Mouse (Mus musculus): ENCODE measurements around the gene Tmem145. TPM values are rescaled to one million over a fixed set of nuclear protein-coding genes. Genes with fewer than 3 reads are reported as not detected.

The Tmem145 gene
- polyA plus RNA-seq, 1 experiment from 2014 or later, result 2.1 TPM

- peak overlapping the region; percentile 19; the same call in 1 of the 2 replicates for H3K4me3 ChIP-seq
- no peak for DNase-seq (ENCODE audit: low spot score)
- H3K4me1 ChIP-seq, result peaks cover 25% of the 10 kb centered on the region
- no peaks in the 10 kb centered on the region for H3K27me3 ChIP-seq (ENCODE audit: low read depth, poor library complexity, severe bottlenecking)
- 94% methylated on average over 3 of the region's 3 CpGs for WGBS
- peaks cover 11% of the 10 kb centered on the region; the same call in 1 of the 2 replicates for H3K9me3 ChIP-seq (replicated peaks)
- H3K27ac ChIP-seq (replicated peaks), result no peak overlapping the region
- H3K36me3 ChIP-seq, result peaks cover 96% of the 10 kb centered on the region
Observed at GRCm38 (mm10) chr7:25288721-25289120, 17.2 kb upstream of the Tmem145 start.

- Histone ChIP-seq H3K27me3 (ENCODE audit: low read depth, poor library complexity, severe bottlenecking) (no peaks in the 10 kb centered on the region), H3K27ac (replicated peaks) (no peak overlapping the region), H3K4me3 (no peak overlapping the region), H3K9me3 (replicated peaks) (peaks cover 11% of the 10 kb centered on the region; the same call in 1 of the 2 replicates), H3K4me1 (peaks cover 13% of the 10 kb centered on the region), H3K36me3 (peaks cover 100% of the 10 kb centered on the region)
- 95% methylated on average over 3 of the region's 3 CpGs for WGBS
- no peak for DNase-seq (ENCODE audit: low spot score)
Observed at GRCm38 (mm10) chr7:25289925-25290324, 16.0 kb upstream of the Tmem145 start.

GRCm38 (mm10) chr7:25290463-25290862, 15.4 kb upstream of the Tmem145 start:
- H3K4me1 ChIP-seq, result peaks cover 10% of the 10 kb centered on the region; the same call in 1 of the 2 replicates
- no peaks in the 10 kb centered on the region for H3K27me3 ChIP-seq (ENCODE audit: low read depth, poor library complexity, severe bottlenecking)
- 90% methylated on average over 1 of the region's 1 CpGs for WGBS
- no peak overlapping the region for H3K4me3 ChIP-seq
- H3K36me3 ChIP-seq, result peaks cover 100% of the 10 kb centered on the region
- H3K27ac ChIP-seq (replicated peaks), result no peak overlapping the region
- peaks cover 11% of the 10 kb centered on the region; the same call in 1 of the 2 replicates for H3K9me3 ChIP-seq (replicated peaks)
- DNase-seq (ENCODE audit: low spot score), result no peak

GRCm38 (mm10) chr7:25290911-25291310, 15.0 kb upstream of the Tmem145 start:
- 94% methylated on average over 2 of the region's 2 CpGs for WGBS
- H3K27me3 ChIP-seq (ENCODE audit: low read depth, poor library complexity, severe bottlenecking), result no peaks in the 10 kb centered on the region
- no peak for DNase-seq (ENCODE audit: low spot score)
- H3K9me3 ChIP-seq (replicated peaks), result peaks cover 11% of the 10 kb centered on the region; the same call in 1 of the 2 replicates
- no peak overlapping the region for H3K4me3 ChIP-seq
- no peak overlapping the region for H3K27ac ChIP-seq (replicated peaks)
- peaks cover 14% of the 10 kb centered on the region for H3K4me1 ChIP-seq
- H3K36me3 ChIP-seq, result peaks cover 100% of the 10 kb centered on the region

GRCm38 (mm10) chr7:25292107-25292506, 13.8 kb upstream of the Tmem145 start:
- H3K4me1 ChIP-seq, result peaks cover 26% of the 10 kb centered on the region
- peak overlapping the region; percentile 14; the same call in 1 of the 2 replicates for H3K4me3 ChIP-seq
- H3K36me3 ChIP-seq, result peaks cover 92% of the 10 kb centered on the region
- no peaks in the 10 kb centered on the region for H3K27me3 ChIP-seq (ENCODE audit: low read depth, poor library complexity, severe bottlenecking)
- 80% methylated on average over 7 of the region's 7 CpGs for WGBS
- H3K9me3 ChIP-seq (replicated peaks), result peaks cover 11% of the 10 kb centered on the region; the same call in 1 of the 2 replicates
- DNase-seq (ENCODE audit: low spot score), result no peak
- peak overlapping the region; percentile 42; the same call in 1 of the 2 replicates for H3K27ac ChIP-seq (replicated peaks)

- peak overlapping the region; percentile 7; the same call in 1 of the 2 replicates for H3K4me3 ChIP-seq
- no peak for DNase-seq (ENCODE audit: low spot score)
- H3K36me3 ChIP-seq, result peaks cover 80% of the 10 kb centered on the region
- H3K27me3 ChIP-seq (ENCODE audit: low read depth, poor library complexity, severe bottlenecking), result no peaks in the 10 kb centered on the region
- no peak overlapping the region for H3K27ac ChIP-seq (replicated peaks)
- peaks cover 11% of the 10 kb centered on the region; the same call in 1 of the 2 replicates for H3K9me3 ChIP-seq (replicated peaks)
- peaks cover 36% of the 10 kb centered on the region for H3K4me1 ChIP-seq
- 88% methylated on average over 9 of the region's 10 CpGs for WGBS
Observed at GRCm38 (mm10) chr7:25293191-25293739, 12.6 kb upstream of the Tmem145 start.

GRCm38 (mm10) chr7:25294495-25294894, 11.4 kb upstream of the Tmem145 start:
- H3K27me3 ChIP-seq (ENCODE audit: low read depth, poor library complexity, severe bottlenecking), result no peaks in the 10 kb centered on the region
- H3K27ac ChIP-seq (replicated peaks), result no peak overlapping the region
- peaks cover 42% of the 10 kb centered on the region for H3K4me1 ChIP-seq
- H3K36me3 ChIP-seq, result peaks cover 68% of the 10 kb centered on the region
- DNase-seq (ENCODE audit: low spot score), result no peak
- WGBS, result 92% methylated on average over 4 of the region's 4 CpGs
- H3K9me3 ChIP-seq (replicated peaks), result peaks cover 4% of the 10 kb centered on the region; the same call in 1 of the 2 replicates
- no peak overlapping the region for H3K4me3 ChIP-seq

GRCm38 (mm10) chr7:25294960-25295722, 10.8 kb upstream of the Tmem145 start:
- Histone ChIP-seq H3K36me3 (peaks cover 61% of the 10 kb centered on the region), H3K4me1 (peaks cover 42% of the 10 kb centered on the region), H3K27ac (replicated peaks) (no peak overlapping the region), H3K9me3 (replicated peaks) (no peaks in the 10 kb centered on the region), H3K4me3 (no peak overlapping the region), H3K27me3 (ENCODE audit: low read depth, poor library complexity, severe bottlenecking) (no peaks in the 10 kb centered on the region)
- WGBS, result 94% methylated on average over 12 of the region's 12 CpGs
- no peak for DNase-seq (ENCODE audit: low spot score)

GRCm38 (mm10) chr7:25296945-25297453, 8.9 kb upstream of the Tmem145 start:
- Histone ChIP-seq H3K9me3 (replicated peaks) (no peaks in the 10 kb centered on the region), H3K4me3 (peak overlapping the region; percentile 92), H3K36me3 (peaks cover 43% of the 10 kb centered on the region), H3K27ac (replicated peaks) (peak overlapping the region; percentile 99), H3K4me1 (peaks cover 48% of the 10 kb centered on the region), H3K27me3 (ENCODE audit: low read depth, poor library complexity, severe bottlenecking) (no peaks in the 10 kb centered on the region; the same call in 1 of the 2 replicates)
- peak; percentile 53 for DNase-seq (ENCODE audit: low spot score)
- 2% methylated on average over 21 of the region's 21 CpGs for WGBS

- H3K27me3 ChIP-seq (ENCODE audit: low read depth, poor library complexity, severe bottlenecking), result peaks cover 1% of the 10 kb centered on the region
- peak; percentile 92 for DNase-seq (ENCODE audit: low spot score)
- under 1% methylated on average over 52 of the region's 52 CpGs for WGBS
Observed at GRCm38 (mm10) chr7:25297454-25298325, 8.2 kb upstream of the Tmem145 start, which contains the start of gene Pafah1b3. Pafah1b3 (minus strand) TSS chr7:25297986.

GRCm38 (mm10) chr7:25301063-25301462, 4.8 kb upstream of the Tmem145 start, which contains the start of gene Prr19:
Prr19 (plus strand) TSS chr7:25301411.
- no peak within 1 kb of the TSS for H3K4me3 ChIP-seq
- DNase-seq (ENCODE audit: low spot score), result peak; percentile 73

More at GRCm38 (mm10) chr7:25297454-25298325, 8.2 kb upstream of the Tmem145 start, which contains the start of gene Pafah1b3:
- Histone ChIP-seq H3K9me3 (replicated peaks) (no peaks in the 10 kb centered on the region), H3K36me3 (peaks cover 36% of the 10 kb centered on the region), H3K4me1 (peaks cover 44% of the 10 kb centered on the region), H3K4me3 (peak within 1 kb of the TSS; percentile 92), H3K27ac (replicated peaks) (peak within 1 kb of the TSS; percentile 99)

More at GRCm38 (mm10) chr7:25301063-25301462, 4.8 kb upstream of the Tmem145 start, which contains the start of gene Prr19:
- H3K9me3 ChIP-seq (replicated peaks), result no peaks in the 10 kb centered on the region
- H3K4me1 ChIP-seq, result peaks cover 46% of the 10 kb centered on the region
- H3K27me3 ChIP-seq (ENCODE audit: low read depth, poor library complexity, severe bottlenecking), result peaks cover 23% of the 10 kb centered on the region
- WGBS, result 58% methylated on average over 19 of the region's 19 CpGs
- no peak within 1 kb of the TSS for H3K27ac ChIP-seq (replicated peaks)
- H3K36me3 ChIP-seq, result peaks cover 2% of the 10 kb centered on the region

All from midbrain, embryonic 10.5 days (tissue).